Mouse (Mus musculus): ENCODE measurements around the gene Bnip3. TPM values are rescaled to one million over a fixed set of nuclear protein-coding genes. Genes with fewer than 3 reads are reported as not detected.

The Bnip3 gene
- polyA plus RNA-seq, 1 experiment from 2014 or later: 313 TPM

DNA sequence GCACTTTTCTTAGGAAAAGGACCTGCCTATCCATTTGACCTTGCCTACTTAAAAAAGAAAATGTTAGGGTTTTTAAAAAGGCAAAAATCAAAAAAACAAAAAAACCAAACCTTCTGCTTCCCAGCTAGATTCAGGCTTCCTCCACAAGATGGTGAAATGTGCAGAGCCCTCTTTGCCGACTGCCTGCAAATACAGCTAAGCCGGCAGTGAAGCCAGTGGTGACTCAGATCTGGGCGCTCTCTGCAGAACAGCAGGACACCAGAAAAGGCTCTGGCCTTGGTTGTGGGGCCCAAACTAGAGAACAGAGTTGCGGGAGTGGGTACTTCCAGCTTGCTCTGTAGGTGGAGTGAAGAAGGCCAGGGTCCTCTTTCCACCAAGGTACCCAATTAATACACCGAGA is 32.3 kb upstream of the Bnip3 start:
- 28% methylated on average over 5 of the region's 5 CpGs for WGBS
- Histone ChIP-seq H3K9me3 (ENCODE audit: control insufficient read depth, low read length) (no peaks in the 10 kb centered on the region), H3K4me3 (ENCODE audit: control insufficient read depth in 1 of 2, insufficient read depth in 1 of 2, low read depth in 1 of 2, low read length in 2 of 2) (peak overlapping the region in 1 of 2 experiments; percentile 49; a peak in 2 of 4 replicates), H3K27ac (replicated peaks in 1 of 2; ENCODE audit: control insufficient read depth in 1 of 2, insufficient read depth in 1 of 2, low read depth in 2 of 2, low read length in 2 of 2) (no peak overlapping the region), H3K4me1 (ENCODE audit: control insufficient read depth in 2 of 2, insufficient read depth in 2 of 2, low read length in 2 of 2) (0 out of 4 replicates have a peak, but pooled peaks cover 0 to 6% of the 10 kb centered on the region in 2 experiments), H3K36me3 (ENCODE audit: control insufficient read depth, insufficient read depth, low read length) (no peaks in the 10 kb centered on the region), H3K4me2 (ENCODE audit: low read length) (peak overlapping the region; percentile 87), H3K9ac (ENCODE audit: low read length) (no peak overlapping the region), H3K27me3 (ENCODE audit: control insufficient read depth, insufficient read depth, low read length) (peaks cover 54% of the 10 kb centered on the region)
- no peak for ATAC-seq (ENCODE audit: insufficient number of reproducible peaks, insufficient read depth, low FRiP score, low read depth)

DNA sequence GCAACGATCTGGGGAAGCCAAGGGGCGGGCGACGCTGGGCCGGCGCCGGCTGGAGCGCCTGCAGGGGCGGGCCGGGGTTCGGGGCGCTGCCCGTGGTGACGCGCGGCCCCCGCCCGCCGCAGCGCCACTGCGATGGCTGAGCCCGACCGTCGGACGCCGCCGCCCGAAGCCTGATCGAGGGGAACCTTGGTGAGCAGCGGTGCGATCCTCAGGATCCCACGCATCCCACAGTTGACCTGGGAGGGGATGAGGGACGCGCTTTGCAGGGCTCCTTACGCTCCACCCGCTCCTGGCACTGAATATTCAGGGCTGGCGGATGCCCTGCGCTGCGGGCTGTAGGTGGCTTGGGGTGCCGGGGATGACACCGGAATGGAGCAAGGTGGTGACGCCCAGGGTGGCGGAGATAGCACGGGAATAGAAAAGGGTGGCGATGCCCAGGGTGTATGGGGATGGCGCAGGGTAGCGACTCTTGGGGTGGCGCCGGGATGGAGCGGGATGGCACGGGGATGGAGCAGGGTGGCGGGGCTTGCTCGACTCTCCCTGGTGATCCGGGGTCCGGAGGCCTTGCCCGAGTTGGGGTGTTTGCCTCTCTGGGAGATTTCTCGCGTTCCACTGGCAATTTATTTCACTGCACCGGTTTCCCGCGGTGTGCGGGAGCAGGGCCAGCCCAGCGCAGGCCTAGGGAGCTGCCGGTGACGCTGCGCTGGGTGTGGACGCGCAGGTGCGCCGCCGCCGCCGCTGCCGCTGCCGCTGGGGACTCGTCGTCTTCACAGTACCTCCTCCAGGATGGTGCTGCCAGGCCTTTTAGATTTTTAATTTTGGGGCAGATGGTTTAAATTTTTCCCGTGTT is 31.5 kb upstream of the Bnip3 start, which contains the start of gene Jakmip3:
Jakmip3 (plus strand) TSS at position 119 of the 850 bp plus-strand sequence.
- H3K27me3 ChIP-seq (ENCODE audit: control insufficient read depth, insufficient read depth, low read length): peaks cover 54% of the 10 kb centered on the region
- no peaks in the 10 kb centered on the region for H3K9me3 ChIP-seq (ENCODE audit: control insufficient read depth, low read length)
- peak within 1 kb of the TSS; percentile 87 for H3K4me2 ChIP-seq (ENCODE audit: low read length)
- no peak for ATAC-seq (ENCODE audit: insufficient number of reproducible peaks, insufficient read depth, low FRiP score, low read depth)
- H3K4me3 ChIP-seq (ENCODE audit: control insufficient read depth in 1 of 2, insufficient read depth in 1 of 2, low read depth in 1 of 2, low read length in 2 of 2): peak within 1 kb of the TSS; percentile 34 to 49
- WGBS: 1% methylated on average over 78 of the region's 78 CpGs
- H3K4me1 ChIP-seq (ENCODE audit: control insufficient read depth in 2 of 2, insufficient read depth in 2 of 2, low read length in 2 of 2): 0 out of 4 replicates have a peak, but pooled peaks cover 0 to 6% of the 10 kb centered on the region in 2 experiments
- H3K9ac ChIP-seq (ENCODE audit: low read length): peak within 1 kb of the TSS; percentile 57
- H3K36me3 ChIP-seq (ENCODE audit: control insufficient read depth, insufficient read depth, low read length): no peaks in the 10 kb centered on the region
- H3K27ac ChIP-seq (replicated peaks in 1 of 2; ENCODE audit: control insufficient read depth in 1 of 2, insufficient read depth in 1 of 2, low read depth in 2 of 2, low read length in 2 of 2): no peak within 1 kb of the TSS

DNA sequence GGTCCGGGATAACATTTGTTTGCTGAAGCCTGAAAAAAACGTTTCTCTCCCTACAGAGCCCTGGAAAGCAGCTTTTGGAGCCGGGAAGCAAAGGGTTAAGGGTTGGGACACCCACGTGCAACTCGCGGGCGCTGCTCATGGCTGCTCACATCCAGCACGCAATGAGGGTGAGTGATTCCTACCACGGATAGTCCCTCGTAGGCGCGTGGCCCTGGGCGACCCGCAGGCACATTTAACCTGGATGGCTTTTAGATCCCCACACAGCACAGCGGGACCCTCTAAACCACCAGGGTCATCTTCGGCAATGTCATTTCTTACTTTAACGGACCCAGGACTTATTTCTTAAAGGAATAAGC is 30.9 kb upstream of the Bnip3 start:
- Histone ChIP-seq H3K36me3 (ENCODE audit: control insufficient read depth, insufficient read depth, low read length) (no peaks in the 10 kb centered on the region), H3K27me3 (ENCODE audit: control insufficient read depth, insufficient read depth, low read length) (peaks cover 54% of the 10 kb centered on the region), H3K27ac (replicated peaks in 1 of 2; ENCODE audit: control insufficient read depth in 1 of 2, insufficient read depth in 1 of 2, low read depth in 2 of 2, low read length in 2 of 2) (no peak overlapping the region), H3K4me2 (ENCODE audit: low read length) (peak overlapping the region; percentile 87), H3K4me3 (ENCODE audit: control insufficient read depth in 1 of 2, insufficient read depth in 1 of 2, low read depth in 1 of 2, low read length in 2 of 2) (peak overlapping the region; percentile 34 to 49), H3K9me3 (ENCODE audit: control insufficient read depth, low read length) (no peaks in the 10 kb centered on the region), H3K4me1 (ENCODE audit: control insufficient read depth in 2 of 2, insufficient read depth in 2 of 2, low read length in 2 of 2) (0 out of 4 replicates have a peak, but pooled peaks cover 0 to 6% of the 10 kb centered on the region in 2 experiments), H3K9ac (ENCODE audit: low read length) (peak overlapping the region; percentile 57)
- 2% methylated on average over 17 of the region's 17 CpGs for WGBS
- no peak for ATAC-seq (ENCODE audit: insufficient number of reproducible peaks, insufficient read depth, low FRiP score, low read depth)

DNA sequence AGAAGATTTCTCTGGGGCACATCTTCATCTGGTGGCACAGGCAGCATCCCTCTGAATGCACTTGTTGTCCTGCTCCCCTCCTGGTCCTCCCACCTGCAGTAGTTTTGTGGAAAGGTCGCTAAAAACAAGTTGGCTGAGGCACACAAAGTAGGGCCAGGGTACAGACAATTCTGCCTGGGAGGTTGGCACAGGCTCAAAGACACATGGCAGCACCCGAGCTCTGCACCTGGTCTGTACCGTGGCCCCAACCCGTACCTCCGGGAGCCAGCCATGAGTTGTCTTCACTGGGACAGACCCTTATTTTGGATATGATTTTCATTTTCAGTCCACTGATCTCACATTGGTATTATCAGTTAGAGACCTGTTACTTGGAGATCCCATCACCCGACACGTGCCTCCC is 29.7 kb upstream of the Bnip3 start:
- 78% methylated on average over 7 of the region's 7 CpGs for WGBS
- 0 out of 4 replicates have a peak, but pooled peaks cover 0 to 6% of the 10 kb centered on the region in 2 experiments for H3K4me1 ChIP-seq (ENCODE audit: control insufficient read depth in 2 of 2, insufficient read depth in 2 of 2, low read length in 2 of 2)
- ATAC-seq (ENCODE audit: insufficient number of reproducible peaks, insufficient read depth, low FRiP score, low read depth): no peak
- no peak overlapping the region for H3K4me2 ChIP-seq (ENCODE audit: low read length)
- H3K4me3 ChIP-seq (ENCODE audit: control insufficient read depth in 1 of 2, insufficient read depth in 1 of 2, low read depth in 1 of 2, low read length in 2 of 2): no peak overlapping the region
- H3K9me3 ChIP-seq (ENCODE audit: control insufficient read depth, low read length): no peaks in the 10 kb centered on the region
- no peak overlapping the region for H3K9ac ChIP-seq (ENCODE audit: low read length)
- no peaks in the 10 kb centered on the region for H3K36me3 ChIP-seq (ENCODE audit: control insufficient read depth, insufficient read depth, low read length)
- peaks cover 53% of the 10 kb centered on the region for H3K27me3 ChIP-seq (ENCODE audit: control insufficient read depth, insufficient read depth, low read length)
- H3K27ac ChIP-seq (replicated peaks in 1 of 2; ENCODE audit: control insufficient read depth in 1 of 2, insufficient read depth in 1 of 2, low read depth in 2 of 2, low read length in 2 of 2): no peak overlapping the region

DNA sequence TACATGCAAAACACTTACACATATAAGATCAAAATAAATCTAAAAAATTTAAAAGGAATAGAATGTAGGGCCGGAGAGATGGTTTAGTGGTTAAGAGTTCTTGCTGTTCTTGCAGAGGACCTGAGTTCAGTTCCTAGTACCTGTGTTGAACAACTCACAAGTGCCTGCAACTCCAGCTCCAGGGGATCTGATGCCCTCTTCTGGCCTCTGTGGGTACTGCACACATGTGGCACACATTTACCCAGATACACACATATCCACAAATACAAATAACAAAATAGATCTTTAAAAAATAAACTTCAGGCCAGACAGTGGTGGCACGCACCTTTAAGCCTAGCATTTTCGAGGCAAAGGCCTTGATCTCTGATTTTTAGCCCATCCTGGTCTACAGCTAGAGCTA is 25.2 kb upstream of the Bnip3 start:
- ATAC-seq (ENCODE audit: insufficient number of reproducible peaks, insufficient read depth, low FRiP score, low read depth): no peak
- Histone ChIP-seq H3K27me3 (ENCODE audit: control insufficient read depth, insufficient read depth, low read length) (peaks cover 9% of the 10 kb centered on the region), H3K9me3 (ENCODE audit: control insufficient read depth, low read length) (no peaks in the 10 kb centered on the region), H3K27ac (replicated peaks in 1 of 2; ENCODE audit: control insufficient read depth in 1 of 2, insufficient read depth in 1 of 2, low read depth in 2 of 2, low read length in 2 of 2) (no peak overlapping the region), H3K4me3 (ENCODE audit: control insufficient read depth in 1 of 2, insufficient read depth in 1 of 2, low read depth in 1 of 2, low read length in 2 of 2) (no peak overlapping the region), H3K9ac (ENCODE audit: low read length) (no peak overlapping the region), H3K4me2 (ENCODE audit: low read length) (no peak overlapping the region), H3K4me1 (ENCODE audit: control insufficient read depth in 2 of 2, insufficient read depth in 2 of 2, low read length in 2 of 2) (no peaks in the 10 kb centered on the region), H3K36me3 (ENCODE audit: control insufficient read depth, insufficient read depth, low read length) (no peaks in the 10 kb centered on the region)
- WGBS: 77% methylated on average over 3 of the region's 3 CpGs

DNA sequence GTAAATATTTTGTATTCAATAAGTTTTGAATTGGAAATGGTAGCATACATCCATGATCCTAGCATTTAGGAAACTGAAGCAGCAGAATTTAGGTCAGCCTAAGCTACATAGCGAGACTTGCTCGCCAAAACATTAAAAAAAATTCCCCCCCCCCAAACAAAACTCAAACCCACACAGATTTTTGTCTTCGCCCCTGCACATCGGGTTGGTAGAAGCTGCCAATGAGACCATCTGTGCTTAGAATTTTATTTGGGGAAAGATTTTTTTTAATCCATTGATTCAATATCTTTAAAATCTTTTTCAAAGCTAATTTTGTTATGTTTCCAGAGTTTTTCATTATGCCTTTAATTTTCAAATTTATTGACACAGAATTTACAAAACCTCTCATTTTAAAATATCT is 19.1 kb upstream of the Bnip3 start:
- no peaks in the 10 kb centered on the region for H3K27me3 ChIP-seq (ENCODE audit: control insufficient read depth, insufficient read depth, low read length)
- ATAC-seq (ENCODE audit: insufficient number of reproducible peaks, insufficient read depth, low FRiP score, low read depth): no peak
- H3K9me3 ChIP-seq (ENCODE audit: control insufficient read depth, low read length): no peaks in the 10 kb centered on the region
- WGBS: 93% methylated on average over 4 of the region's 4 CpGs
- no peak overlapping the region for H3K9ac ChIP-seq (ENCODE audit: low read length)
- H3K4me1 ChIP-seq (ENCODE audit: control insufficient read depth in 2 of 2, insufficient read depth in 2 of 2, low read length in 2 of 2): no peaks in the 10 kb centered on the region
- no peak overlapping the region for H3K4me2 ChIP-seq (ENCODE audit: low read length)
- H3K4me3 ChIP-seq (ENCODE audit: control insufficient read depth in 1 of 2, insufficient read depth in 1 of 2, low read depth in 1 of 2, low read length in 2 of 2): no peak overlapping the region
- H3K27ac ChIP-seq (replicated peaks in 1 of 2; ENCODE audit: control insufficient read depth in 1 of 2, insufficient read depth in 1 of 2, low read depth in 2 of 2, low read length in 2 of 2): no peak overlapping the region
- no peaks in the 10 kb centered on the region for H3K36me3 ChIP-seq (ENCODE audit: control insufficient read depth, insufficient read depth, low read length)

DNA sequence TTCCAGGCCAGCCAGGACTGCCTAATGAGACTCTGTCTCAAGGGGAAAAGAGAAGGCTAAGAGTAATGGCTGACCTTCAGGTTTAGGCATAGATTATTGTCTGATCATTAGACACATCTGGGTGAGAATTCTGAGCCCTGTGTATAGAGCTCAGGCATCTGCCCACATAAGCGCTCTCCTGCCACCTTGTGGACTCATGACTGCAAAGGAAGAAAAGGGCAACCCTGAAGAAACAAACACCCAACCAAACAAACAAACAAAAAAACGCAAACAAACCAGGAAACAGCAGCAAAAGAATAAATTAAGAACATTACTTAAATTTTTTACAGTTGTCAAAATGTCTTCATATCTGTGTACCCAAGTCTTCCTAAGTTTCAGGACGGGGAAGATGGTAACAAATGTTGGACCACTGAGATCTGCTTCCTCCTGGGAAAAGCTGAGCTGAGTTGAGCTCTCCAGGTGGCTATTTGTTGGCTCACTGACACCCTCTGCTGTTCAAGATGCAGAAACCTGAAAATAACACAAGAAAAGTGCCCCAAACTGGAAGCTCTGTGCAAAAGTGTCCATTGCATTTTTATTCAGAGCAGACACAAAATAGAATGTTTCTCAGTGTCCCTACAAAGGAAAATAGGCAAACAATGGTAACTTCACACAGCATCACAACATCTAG is 14.6 kb upstream of the Bnip3 start:
- H3K4me3 ChIP-seq (ENCODE audit: control insufficient read depth in 1 of 2, insufficient read depth in 1 of 2, low read depth in 1 of 2, low read length in 2 of 2): no peak overlapping the region

More for the DNA sequence above, 14.6 kb upstream of the Bnip3 start:
- WGBS: 7% methylated on average over 3 of the region's 3 CpGs
- no peak overlapping the region for H3K27ac ChIP-seq (replicated peaks in 1 of 2; ENCODE audit: control insufficient read depth in 1 of 2, insufficient read depth in 1 of 2, low read depth in 2 of 2, low read length in 2 of 2)
- no peak overlapping the region for H3K4me2 ChIP-seq (ENCODE audit: low read length)
- H3K4me1 ChIP-seq (ENCODE audit: control insufficient read depth in 2 of 2, insufficient read depth in 2 of 2, low read length in 2 of 2): peaks cover 2 to 4% of the 10 kb centered on the region in 2 experiments; a peak in 2 of 4 replicates
- ATAC-seq (ENCODE audit: insufficient number of reproducible peaks, insufficient read depth, low FRiP score, low read depth): no peak
- H3K27me3 ChIP-seq (ENCODE audit: control insufficient read depth, insufficient read depth, low read length): no peaks in the 10 kb centered on the region
- no peaks in the 10 kb centered on the region for H3K36me3 ChIP-seq (ENCODE audit: control insufficient read depth, insufficient read depth, low read length)
- H3K9me3 ChIP-seq (ENCODE audit: control insufficient read depth, low read length): no peaks in the 10 kb centered on the region
- H3K9ac ChIP-seq (ENCODE audit: low read length): no peak overlapping the region

All from heart, embryonic 14.5 days (tissue).